In the genomic region with DNA sequence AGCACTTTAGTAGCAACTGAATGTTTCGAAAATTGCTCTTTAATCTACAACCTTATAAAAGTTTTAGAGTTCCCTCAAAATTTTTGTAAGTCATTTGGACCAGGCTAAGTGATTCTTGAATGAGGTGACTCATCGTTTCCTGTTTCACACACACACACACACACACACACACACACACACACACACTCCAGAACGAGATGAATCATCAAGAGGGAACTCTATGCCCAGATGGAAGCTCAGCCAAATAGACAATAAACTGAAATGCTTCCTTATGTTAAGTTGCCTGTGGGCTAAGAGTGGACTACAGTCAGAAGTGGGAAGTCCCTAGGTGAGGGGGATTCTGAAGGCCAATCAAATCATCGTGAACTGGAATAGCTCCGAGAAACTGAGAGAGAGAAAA, we compare ENCODE assay signal across 11 mouse cellular contexts.
DNase-seq lines count a peak whose midpoint lies in the region; ATAC-seq and TF ChIP-seq lines count a peak whose summit lies in the region.
"Had no signal": no experiment of that assay in that cellular context is flagged by ENCODE, and none has a peak within 500 bp of the region (broad histone marks: within the 10 kb centered on the region; RNA-seq: fewer than 3 reads in every experiment).

No protein-coding gene starts in this region.

- no peaks in the 10 kb centered on the region for H3K4me1 ChIP-seq in stomach, postnatal 0 days (replicated peaks; ENCODE audit: control insufficient read depth, insufficient read depth)

- WGBS in stomach, postnatal 0 days = 57% methylated on average over 5 of the region's 5 CpGs

- ATAC-seq in stomach, postnatal 0 days (ENCODE audit: low FRiP score, low TSS enrichment) = no peak

- no peak overlapping the region for H3K4me3 ChIP-seq in stomach, postnatal 0 days (ENCODE audit: low read depth, low read length)
- H3K4me3 ChIP-seq: gastrocnemius, adult 2 months had no signal

- H3K9me3 ChIP-seq in stomach, postnatal 0 days (ENCODE audit: control insufficient read depth, low read length) = no peaks in the 10 kb centered on the region

- no peak overlapping the region for H3K9ac ChIP-seq in stomach, postnatal 0 days (ENCODE audit: low read length)

- H3K36me3 ChIP-seq in stomach, postnatal 0 days (ENCODE audit: control insufficient read depth, insufficient read depth, low read length) = no peaks in the 10 kb centered on the region

- peak; percentile 2 for DNase-seq in lung, postnatal 10 days
- no peak for DNase-seq in lung, postnatal 14 days
- peak; percentile 61 for DNase-seq in adrenal gland, postnatal 10 days
- DNase-seq in layer of hippocampus, adult 8-10 months (ENCODE audit: low spot score in 2 of 2) = peak; percentile 10 to 31
- DNase-seq in stomach, postnatal 0 days (ENCODE audit: low spot score) = peak; percentile 15
- no peak for DNase-seq in natural killer cell, adult 2 months (ENCODE audit: low spot score in 2 of 2)
- DNase-seq in spleen, postnatal 10 days (ENCODE audit: low spot score in 2 of 2) = no peak
- no peak for DNase-seq in cerebellum, adult 9-11 months
- DNase-seq: gastrocnemius, adult 2 months; heart, postnatal 14 days had no signal

- TF ChIP-seq CTCF in stomach, postnatal 0 days (IDR thresholded peaks at IDR 0.05; ENCODE audit: low read depth) = no peak

- H3K27ac ChIP-seq in stomach, postnatal 0 days (replicated peaks) = no peak overlapping the region
- H3K27ac ChIP-seq: gastrocnemius, adult 2 months; kidney, postnatal 0 days had no signal

- no peak overlapping the region for H3K4me2 ChIP-seq in stomach, postnatal 0 days (replicated peaks; ENCODE audit: low read depth)

- no peaks in the 10 kb centered on the region for H3K27me3 ChIP-seq in stomach, postnatal 0 days (ENCODE audit: control insufficient read depth, insufficient read depth, low read length)

- TF ChIP-seq EP300 in stomach, postnatal 0 days (optimal IDR thresholded peaks at IDR 0.05) = no peak

Comparison
In these comparisons a context has a peak if more than half of its experiments do, and no peak if none do; other contexts are left out.
1. DNase-seq: peak in lung, postnatal 10 days (single experiment), adrenal gland, postnatal 10 days (single experiment), layer of hippocampus, adult 8-10 months (2 of 2) and stomach, postnatal 0 days (single experiment); none in lung, postnatal 14 days (single experiment), natural killer cell, adult 2 months (0 of 2), spleen, postnatal 10 days (0 of 2) and cerebellum, adult 9-11 months (single experiment).